Mouse (Mus musculus): Measurements from ENCODE around the gene Rgma.

Rgma gene

GRCm38 (mm10) chr7:73400051-73400916 lies 25.0 kb downstream of the Rgma start:
- in situ Hi-C loops (cut with MboI), result no loop called here

- in situ Hi-C loops (cut with MboI), result no loop called here
These were observed 26.8 kb downstream of the Rgma start for GRCm38 (mm10) chr7:73402106-73402505.

GRCm38 (mm10) chr7:73402671-73403070 lies 27.4 kb downstream of the Rgma start:
- in situ Hi-C loops (cut with MboI), result no loop called here

GRCm38 (mm10) chr7:73403538-73403937 lies 28.2 kb downstream of the Rgma start:
- in situ Hi-C loops (cut with MboI), result no loop called here

- in situ Hi-C loops (cut with MboI), result no loop called here
These were observed 30.2 kb downstream of the Rgma start for GRCm38 (mm10) chr7:73405550-73405949.

GRCm38 (mm10) chr7:73411523-73411922 lies 36.2 kb downstream of the Rgma start:
- in situ Hi-C loops (cut with MboI), result no loop called here

- in situ Hi-C loops (cut with MboI), result no loop called here
These were observed 36.7 kb downstream of the Rgma start for GRCm38 (mm10) chr7:73411986-73412385.

GRCm38 (mm10) chr7:73412419-73412818 lies 37.1 kb downstream of the Rgma start:
- in situ Hi-C loops (cut with MboI), result no loop called here

- in situ Hi-C loops (cut with MboI), result no loop called here
These were observed 38.9 kb downstream of the Rgma start for GRCm38 (mm10) chr7:73414192-73414591.

- in situ Hi-C loops (cut with MboI), result no loop called here
These were observed 44.1 kb downstream of the Rgma start for GRCm38 (mm10) chr7:73419375-73419774.

GRCm38 (mm10) chr7:73420827-73421226 lies 45.5 kb downstream of the Rgma start:
- in situ Hi-C loops (cut with MboI), result no loop called here

- in situ Hi-C loops (cut with MboI), result no loop called here
These were observed 46.1 kb downstream of the Rgma start for GRCm38 (mm10) chr7:73421278-73422015.

GRCm38 (mm10) chr7:73422223-73423113 lies 47.2 kb downstream of the Rgma start:
- in situ Hi-C loops (cut with MboI), result no loop called here

GRCm38 (mm10) chr7:73423236-73423635 lies 47.9 kb downstream of the Rgma start:
- in situ Hi-C loops (cut with MboI), result no loop called here

- in situ Hi-C loops (cut with MboI), result no loop called here
These were observed 48.9 kb downstream of the Rgma start for GRCm38 (mm10) chr7:73424243-73424642.

- in situ Hi-C loops (cut with MboI), result no loop called here
These were observed 49.4 kb downstream of the Rgma start for GRCm38 (mm10) chr7:73424705-73425104.

- in situ Hi-C loops (cut with MboI), result no loop called here
These were observed 50.1 kb downstream of the Rgma start for GRCm38 (mm10) chr7:73425451-73425850.

- in situ Hi-C loops (cut with MboI), result no loop called here
These were observed 50.9 kb downstream of the Rgma start for GRCm38 (mm10) chr7:73426235-73426634.

- in situ Hi-C loops (cut with MboI), result no loop called here
These were observed 51.6 kb downstream of the Rgma start for GRCm38 (mm10) chr7:73426752-73427386.

- in situ Hi-C loops (cut with MboI), result no loop called here
These were observed 52.5 kb downstream of the Rgma start for GRCm38 (mm10) chr7:73427794-73428193.

GRCm38 (mm10) chr7:73428525-73428924 lies 53.2 kb downstream of the Rgma start:
- in situ Hi-C loops (cut with MboI), result no loop called here

Measured in mature B cell (primary cell).